Mouse (Mus musculus) layer of hippocampus, postnatal 36 days (tissue): ENCODE measurements around the gene Gjb4. TPM values are rescaled to one million over a fixed set of nuclear protein-coding genes. Genes with fewer than 3 reads are reported as not detected.

Experiments used
- DNase-seq, 2 experiments: peaks; one replicate each; pipeline ENCODE4 v3.0.0; 2022
- total RNA-seq, 2 experiments: library from RNA; stranded (reverse); gene quantifications; 2 replicates each; pipeline ENCODE4 v1.2.3; 2021

Gene Gjb4
- total RNA-seq, 2 experiments from 2014 or later, result 0.25 TPM; not detected in 1

- no peak for DNase-seq
Observed at GRCm38 (mm10) chr4:127349560-127350300, 4.2 kb downstream of the Gjb4 start.

DNA sequence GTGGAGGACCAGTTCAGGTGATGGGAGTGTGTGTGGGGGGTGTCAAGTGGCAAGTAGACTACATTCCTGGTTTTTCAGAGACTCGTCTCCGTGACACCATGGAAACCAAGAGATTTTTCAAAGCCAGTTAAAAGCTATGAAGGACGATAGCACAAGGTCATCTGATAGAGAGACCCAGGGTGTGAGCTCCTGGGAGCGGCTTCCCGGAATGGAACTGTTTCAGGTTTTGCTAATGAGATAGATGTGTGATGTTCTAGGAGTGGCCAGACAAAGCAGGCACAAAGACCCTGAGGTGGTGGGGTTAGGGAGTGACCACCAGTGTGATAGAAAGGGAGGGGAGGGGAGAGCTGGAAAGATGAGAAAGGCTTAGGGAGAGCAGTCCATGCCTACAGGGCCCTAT is 8.9 kb downstream of the Gjb4 start:
- DNase-seq, result no peak

DNA sequence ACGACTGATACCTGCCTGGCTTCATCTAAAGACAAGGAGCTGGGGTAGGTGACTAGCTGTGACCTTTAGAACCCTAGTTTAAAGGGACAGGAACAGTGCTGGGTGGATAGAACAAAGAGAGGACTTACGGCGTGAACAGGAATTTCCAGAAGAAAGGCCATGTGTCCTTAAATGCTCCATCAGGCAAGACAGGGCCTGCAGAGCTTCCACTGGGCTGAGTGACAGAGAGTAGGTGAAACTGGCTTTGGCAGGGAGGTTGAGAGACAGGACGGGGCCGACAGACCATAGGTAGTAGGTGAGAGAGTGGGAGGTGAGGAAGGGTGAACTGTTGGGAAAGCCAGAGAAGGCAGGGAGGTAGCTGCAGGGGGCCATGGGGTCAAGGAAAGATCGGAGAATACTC is 12.5 kb downstream of the Gjb4 start:
- DNase-seq, result no peak

GRCm38 (mm10) chr4:127337668-127338067 is 16.2 kb downstream of the Gjb4 start:
- DNase-seq, result no peak

DNA sequence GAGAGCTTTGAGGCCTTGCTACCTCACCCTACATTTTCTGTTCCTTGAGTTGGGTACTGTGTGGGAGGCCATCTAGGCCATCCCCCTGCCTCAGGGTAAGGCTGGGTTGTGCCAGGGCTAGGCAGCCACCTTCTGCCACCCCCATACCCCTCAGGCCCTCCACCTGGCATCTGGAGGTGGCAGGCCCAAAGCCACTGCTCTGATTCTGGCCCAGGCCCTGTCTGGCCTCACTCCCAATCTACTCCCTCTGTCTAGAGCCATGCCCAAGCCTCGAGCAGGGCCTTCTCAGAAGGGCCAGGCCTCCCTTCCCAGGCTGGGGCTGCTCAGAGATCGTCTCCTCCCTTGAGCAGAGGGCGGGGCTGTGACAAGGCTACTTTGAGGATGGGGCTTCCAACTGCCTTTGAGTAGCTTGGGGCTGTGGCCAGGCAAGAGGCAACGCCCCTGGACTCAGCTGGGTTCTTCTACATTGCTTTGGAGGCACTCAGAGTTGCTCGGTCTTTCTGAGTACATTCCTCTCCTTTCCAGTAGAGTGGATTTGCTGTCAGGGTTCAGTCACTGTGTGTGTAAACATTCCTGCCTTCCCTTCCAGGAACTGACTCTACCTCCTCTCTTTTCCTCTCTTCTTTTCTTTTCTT is 18.9 kb downstream of the Gjb4 start:
- DNase-seq, result no peak

GRCm38 (mm10) chr4:127331171-127331570 is 22.7 kb downstream of the Gjb4 start:
- DNase-seq, result no peak

- no peak for DNase-seq
Observed at GRCm38 (mm10) chr4:127330181-127331100, 23.4 kb downstream of the Gjb4 start, which contains the start of gene Gjb3. TSS of gene Gjb3 (minus strand) at chr4:127330844.

GRCm38 (mm10) chr4:127329751-127330150 is 24.1 kb downstream of the Gjb4 start:
- no peak for DNase-seq

GRCm38 (mm10) chr4:127329046-127329445 is 24.8 kb downstream of the Gjb4 start:
- DNase-seq, result no peak

DNA sequence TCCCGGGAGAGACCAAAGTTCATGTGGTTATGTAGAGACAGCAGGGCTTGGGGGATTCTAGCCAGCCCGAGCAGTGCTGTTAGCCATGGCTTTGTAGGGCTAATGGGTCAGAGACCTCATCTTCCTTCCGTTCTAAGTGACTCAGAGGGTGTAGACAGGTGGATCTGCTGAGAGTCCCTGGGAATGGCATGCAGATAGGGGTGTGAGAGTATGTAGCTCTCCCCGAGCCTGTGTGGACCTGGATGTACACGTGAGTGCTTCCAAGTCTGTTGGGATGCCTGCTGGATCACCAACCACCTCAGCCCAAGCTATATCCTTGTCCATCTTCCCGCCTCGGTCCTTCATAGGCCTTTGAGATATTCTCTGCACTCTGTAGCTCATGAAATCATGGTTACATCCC is 25.5 kb downstream of the Gjb4 start:
- no peak for DNase-seq

DNA sequence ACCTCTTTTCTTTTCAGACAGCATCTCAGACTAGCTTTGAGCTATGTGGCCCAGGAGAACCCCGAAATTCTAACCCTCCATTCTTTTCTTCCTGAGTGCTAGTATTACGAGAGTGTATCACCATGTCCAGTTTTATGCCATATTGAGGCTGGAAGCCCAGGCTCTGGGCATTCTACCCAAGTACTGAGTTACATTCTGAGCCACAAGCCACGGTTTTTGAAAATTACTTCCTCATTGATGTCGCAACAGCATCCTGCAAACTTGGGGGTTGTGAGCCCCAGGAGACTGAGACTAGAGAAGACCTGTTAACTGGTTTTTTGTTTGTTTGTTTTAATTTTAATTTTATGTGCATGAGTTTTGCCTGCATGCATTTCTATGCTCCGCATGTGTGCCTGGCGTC is 26.1 kb downstream of the Gjb4 start:
- no peak for DNase-seq

- no peak for DNase-seq
Observed at GRCm38 (mm10) chr4:127327258-127327657, 26.6 kb downstream of the Gjb4 start.

DNA sequence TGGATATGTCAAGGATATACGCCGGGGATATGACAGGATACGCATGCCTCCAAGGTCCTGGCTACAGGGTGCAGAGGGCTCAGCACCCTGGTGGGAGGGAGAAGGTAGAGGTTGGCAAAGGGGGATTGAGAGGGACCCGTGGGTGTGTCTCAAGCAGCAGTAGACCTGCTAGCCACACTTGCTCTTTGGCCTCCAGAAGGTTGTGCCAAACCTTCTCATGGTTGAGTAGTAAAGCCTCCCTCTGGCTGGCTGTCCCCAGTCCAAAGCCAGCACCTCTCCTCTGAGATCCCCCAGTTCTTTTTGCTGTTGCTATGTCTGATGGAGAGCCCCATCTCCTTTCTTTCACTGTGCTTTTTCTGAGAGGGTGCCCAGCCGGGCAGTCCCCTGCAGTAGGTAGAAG is 28.6 kb downstream of the Gjb4 start:
- DNase-seq, result no peak

- DNase-seq, result peak; percentile 62 to 71
Observed at GRCm38 (mm10) chr4:127324759-127325158, 29.1 kb downstream of the Gjb4 start.

- DNase-seq, result no peak
Observed at GRCm38 (mm10) chr4:127324296-127324695, 29.6 kb downstream of the Gjb4 start.

- DNase-seq, result no peak
Observed at GRCm38 (mm10) chr4:127323651-127324050, 30.2 kb downstream of the Gjb4 start.

DNA sequence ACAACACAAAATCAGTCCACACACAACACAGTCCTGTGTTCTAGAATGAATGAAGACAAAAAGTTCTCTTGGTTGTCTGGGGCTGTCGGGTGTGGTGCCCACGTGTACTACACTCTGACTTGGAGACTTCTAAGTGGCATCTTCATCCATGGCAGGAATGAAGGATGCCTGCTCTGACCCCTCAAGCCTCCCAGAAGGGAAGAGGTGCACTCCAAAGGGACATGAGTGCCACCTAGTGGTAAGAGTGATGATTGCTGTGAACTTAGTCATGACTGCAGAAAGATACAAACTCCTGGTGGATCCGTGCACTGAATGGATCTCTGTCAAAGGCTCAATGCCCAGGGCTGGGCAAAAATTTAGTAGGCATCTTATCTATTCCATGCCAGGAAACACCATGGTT is 34.3 kb downstream of the Gjb4 start:
- peak in 1 of 2 experiments; percentile 51 for DNase-seq

DNA sequence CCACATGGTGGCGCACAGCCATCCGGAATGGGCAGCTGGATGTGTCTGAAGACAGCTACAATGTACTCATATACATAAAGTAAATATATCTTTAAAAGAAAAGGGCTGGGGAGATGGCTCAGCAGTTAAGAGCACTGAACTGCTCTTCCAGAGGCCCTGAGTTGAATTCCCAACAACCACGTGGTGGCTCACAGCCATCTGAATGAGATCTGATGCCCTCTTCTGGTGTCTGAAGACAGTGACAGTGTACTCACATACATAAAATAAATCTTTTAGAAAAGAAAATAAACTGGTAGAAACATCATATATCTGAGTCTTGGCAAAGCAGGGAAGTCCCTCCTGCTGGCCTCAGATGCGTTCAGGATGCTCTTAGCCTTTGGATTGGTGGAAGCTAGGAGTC is 36.7 kb downstream of the Gjb4 start:
- no peak for DNase-seq

- DNase-seq, result no peak
Observed at GRCm38 (mm10) chr4:127315753-127316152, 38.1 kb downstream of the Gjb4 start.

DNA sequence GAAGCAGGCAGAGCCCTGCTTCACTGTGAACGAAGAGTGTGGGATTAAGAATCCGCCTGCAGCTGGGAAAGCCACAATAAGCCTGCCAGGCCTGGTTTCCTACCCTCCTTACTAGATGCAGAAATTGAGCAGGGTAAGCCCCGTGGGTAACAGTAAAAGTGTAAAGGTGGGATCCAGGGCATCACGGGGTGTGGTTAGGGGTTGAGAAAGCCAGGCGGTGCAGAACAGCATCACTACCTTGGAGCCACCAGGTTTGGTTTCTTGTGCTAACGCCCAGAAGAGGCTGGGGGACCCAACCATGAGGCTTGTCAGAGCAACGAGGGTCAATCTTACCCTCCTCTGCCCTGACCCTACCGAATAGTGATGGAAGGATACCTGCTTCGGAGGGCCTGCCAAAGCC is 39.3 kb downstream of the Gjb4 start:
- no peak for DNase-seq

DNA sequence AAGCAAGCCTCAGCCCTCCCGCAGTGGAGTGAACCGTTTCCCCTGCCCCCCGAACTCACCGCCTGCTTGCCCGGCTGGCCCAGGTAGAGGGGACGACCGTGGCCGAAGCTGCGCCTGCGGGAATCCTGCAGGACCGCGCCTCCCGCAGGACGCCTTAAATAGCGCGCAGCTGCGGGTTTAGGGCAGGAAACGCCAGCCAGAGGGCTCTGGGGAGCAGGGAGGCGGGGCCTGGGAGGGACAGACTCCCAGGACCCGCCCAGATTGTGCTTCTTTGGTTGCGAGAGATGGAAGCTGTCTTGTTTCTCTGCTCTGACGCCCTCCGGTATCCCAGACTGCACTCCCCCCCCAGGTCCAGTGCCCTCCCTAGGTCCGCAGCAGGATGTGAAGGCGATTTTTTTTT is 40.0 kb downstream of the Gjb4 start, which contains the start of gene Gja4:
TSS of gene Gja4 (minus strand) at position 179 of the 400 bp plus-strand sequence.
- DNase-seq, result peak; percentile 49 to 51

GRCm38 (mm10) chr4:127312349-127312748 is 41.5 kb downstream of the Gjb4 start:
- no peak for DNase-seq

- DNase-seq, result no peak
Observed at GRCm38 (mm10) chr4:127311561-127311960, 42.3 kb downstream of the Gjb4 start.
